Mouse (Mus musculus) E14TG2a.4 (cell line): ENCODE measurements at regions not wholly inside any gene's neighbourhood (a gene's known extent, or its start where the extent isn't known, plus 50 kb on each side); places are given as distances from the start of the nearest gene placed in this dataset.

Source experiments
- H3K27me3 ChIP-seq: 2 replicates; pipeline ENCODE4 v1.6.1; 2014; ENCODE audit warnings: low read length, control low read depth; ENCODE audit not compliant: insufficient read depth
- H3K36me3 ChIP-seq: 2 replicates; pipeline ENCODE4 v1.6.1; 2014; ENCODE audit warnings: low read length, control low read depth; ENCODE audit not compliant: insufficient read depth
- H3K4me1 ChIP-seq: replicated peaks from 2 replicates; pipeline ENCODE4 v1.6.1; 2014; ENCODE audit warnings: low read depth, low read length, control low read depth
- H3K4me3 ChIP-seq: replicated peaks from 2 replicates; pipeline ENCODE4 v1.5.1; 2014; ENCODE audit warnings: mild to moderate bottlenecking, low read length
- H3K9me3 ChIP-seq: 2 replicates; pipeline ENCODE4 v1.6.1; 2014; ENCODE audit warnings: low read length, control low read depth
- CTCF ChIP-seq: conservative IDR thresholded peaks from 2 replicates; pipeline ENCODE4 v1.5.1; 2014; ENCODE audit warnings: low read length
- NANOG ChIP-seq: IDR thresholded peaks from 2 replicates; pipeline ENCODE4 v1.6.1; 2014; ENCODE audit warnings: borderline replicate concordance, low read length, mixed read lengths
- POU5F1 ChIP-seq: IDR thresholded peaks from 2 replicates; pipeline ENCODE4 v1.6.1; 2014; ENCODE audit warnings: low read length, borderline replicate concordance

DNA sequence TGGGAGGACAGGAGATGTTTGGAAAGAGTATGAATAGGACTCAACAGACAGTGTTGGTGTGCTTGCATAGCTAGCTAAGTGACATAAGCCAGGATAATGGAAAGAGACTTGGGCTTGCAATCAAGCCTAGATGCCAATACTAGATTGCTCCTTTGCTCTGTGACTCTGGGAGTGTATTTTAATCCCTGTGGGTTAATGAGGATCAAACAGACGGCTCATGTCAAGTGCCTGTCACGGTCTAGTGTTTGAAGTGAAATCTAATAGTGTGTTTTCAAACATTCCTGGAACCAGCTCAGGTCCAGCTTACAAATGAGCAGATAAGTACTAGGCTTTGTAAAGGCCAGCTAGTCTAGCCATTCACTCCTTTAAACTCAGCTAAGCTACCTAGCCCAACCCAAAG, 64.1 kb upstream of the Ranbp3l start:
- no peak overlapping the region for H3K4me3 ChIP-seq
- no peaks in the 10 kb centered on the region for H3K9me3 ChIP-seq
- H3K27me3 ChIP-seq = no peaks in the 10 kb centered on the region
- H3K4me1 ChIP-seq = no peaks in the 10 kb centered on the region
- H3K36me3 ChIP-seq = no peaks in the 10 kb centered on the region
- TF ChIP-seq NANOG = no peak
- TF ChIP-seq CTCF = no peak
- TF ChIP-seq POU5F1 = no peak

- H3K27me3 ChIP-seq = no peaks in the 10 kb centered on the region
- H3K4me1 ChIP-seq = peaks cover 3% of the 10 kb centered on the region
- TF ChIP-seq CTCF = no peak
- no peak for TF ChIP-seq POU5F1
- no peak for TF ChIP-seq NANOG
Measured at GRCm38 (mm10) chr15:8897487-8898158, 70.1 kb upstream of the Ranbp3l start.

DNA sequence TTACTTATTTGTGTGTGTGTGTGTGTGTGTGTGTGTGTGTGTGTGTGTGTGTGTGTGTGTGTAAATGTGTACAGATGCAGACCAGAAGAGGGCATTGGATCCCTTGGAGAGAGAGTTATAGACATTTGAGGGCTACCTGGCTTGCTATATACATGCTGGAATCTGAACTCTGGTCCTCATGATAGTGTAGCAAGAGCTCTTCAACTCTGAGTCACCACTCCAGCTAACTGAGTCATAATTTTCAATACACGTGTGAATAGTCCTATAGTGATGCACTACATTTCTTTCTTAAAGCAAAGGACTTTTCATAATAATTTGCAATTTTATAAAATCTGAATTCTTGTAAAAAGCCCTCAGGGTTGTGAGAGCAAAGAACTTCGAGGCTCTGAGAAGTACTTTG, 70.9 kb upstream of the Ranbp3l start:
- peaks cover 3% of the 10 kb centered on the region for H3K4me1 ChIP-seq
- TF ChIP-seq POU5F1 (no peak), NANOG (no peak), CTCF (no peak)
- no peaks in the 10 kb centered on the region for H3K9me3 ChIP-seq
- H3K36me3 ChIP-seq = no peaks in the 10 kb centered on the region
- H3K4me3 ChIP-seq = no peak overlapping the region
- no peaks in the 10 kb centered on the region for H3K27me3 ChIP-seq

More at GRCm38 (mm10) chr15:8897487-8898158, 70.1 kb upstream of the Ranbp3l start:
- H3K9me3 ChIP-seq = no peaks in the 10 kb centered on the region
- H3K36me3 ChIP-seq = no peaks in the 10 kb centered on the region
- no peak overlapping the region for H3K4me3 ChIP-seq

- TF ChIP-seq NANOG (no peak), CTCF (no peak), POU5F1 (no peak)
- Histone ChIP-seq H3K9me3 (no peaks in the 10 kb centered on the region), H3K4me1 (peaks cover 3% of the 10 kb centered on the region), H3K36me3 (no peaks in the 10 kb centered on the region), H3K27me3 (no peaks in the 10 kb centered on the region), H3K4me3 (no peak overlapping the region)
Measured at GRCm38 (mm10) chr15:8896391-8896790, 71.4 kb upstream of the Ranbp3l start.

- TF ChIP-seq POU5F1 (no peak), NANOG (no peak), CTCF (no peak)
Measured at GRCm38 (mm10) chr15:8885585-8885984, 82.2 kb upstream of the Ranbp3l start.

GRCm38 (mm10) chr15:8884608-8885467, 82.9 kb upstream of the Ranbp3l start:
- TF ChIP-seq POU5F1 (no peak), CTCF (peak; percentile 17; the same call in 1 of the 2 replicates), NANOG (no peak)
- Histone ChIP-seq H3K27me3 (no peaks in the 10 kb centered on the region), H3K4me3 (no peak overlapping the region), H3K4me1 (no peaks in the 10 kb centered on the region), H3K9me3 (no peaks in the 10 kb centered on the region), H3K36me3 (no peaks in the 10 kb centered on the region)

More at GRCm38 (mm10) chr15:8885585-8885984, 82.2 kb upstream of the Ranbp3l start:
- Histone ChIP-seq H3K9me3 (no peaks in the 10 kb centered on the region), H3K27me3 (no peaks in the 10 kb centered on the region), H3K4me1 (no peaks in the 10 kb centered on the region), H3K36me3 (no peaks in the 10 kb centered on the region), H3K4me3 (no peak overlapping the region)

DNA sequence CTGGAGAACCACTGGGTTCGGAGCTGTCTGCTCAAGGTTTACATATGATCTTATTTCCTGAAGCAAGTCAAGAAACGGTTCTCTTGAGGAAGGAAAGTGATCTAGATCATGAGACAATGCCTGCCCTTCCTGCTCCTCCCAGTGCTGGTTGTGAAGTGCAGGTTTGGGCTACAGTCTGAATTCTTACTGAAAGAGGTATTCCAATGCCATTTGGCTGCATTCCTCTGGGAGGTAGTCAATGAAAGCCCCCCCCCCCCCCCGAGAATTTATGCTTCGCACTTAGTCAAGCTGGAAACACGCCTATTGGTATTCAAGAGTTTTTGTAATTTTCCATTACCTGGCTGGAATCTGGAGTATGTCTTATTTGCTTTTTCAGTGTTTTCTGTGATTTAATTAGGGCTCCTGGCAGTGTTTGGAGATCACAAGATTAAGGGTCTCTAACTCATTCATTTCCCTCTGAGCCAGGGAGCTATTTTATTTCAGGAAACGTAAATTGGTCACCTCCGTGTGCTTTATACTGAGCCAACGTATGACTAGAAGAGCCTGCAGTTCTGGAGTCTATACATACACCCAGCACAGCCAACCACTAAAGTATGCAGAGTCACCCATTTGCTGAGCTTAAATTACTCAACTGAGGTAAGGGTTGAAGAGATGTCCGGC, 84.7 kb upstream of the Ranbp3l start:
- H3K4me3 ChIP-seq = no peak overlapping the region
- H3K9me3 ChIP-seq = no peaks in the 10 kb centered on the region
- no peaks in the 10 kb centered on the region for H3K27me3 ChIP-seq
- H3K4me1 ChIP-seq = no peaks in the 10 kb centered on the region
- H3K36me3 ChIP-seq = no peaks in the 10 kb centered on the region
- TF ChIP-seq POU5F1 (no peak), NANOG (no peak), CTCF (no peak)

DNA sequence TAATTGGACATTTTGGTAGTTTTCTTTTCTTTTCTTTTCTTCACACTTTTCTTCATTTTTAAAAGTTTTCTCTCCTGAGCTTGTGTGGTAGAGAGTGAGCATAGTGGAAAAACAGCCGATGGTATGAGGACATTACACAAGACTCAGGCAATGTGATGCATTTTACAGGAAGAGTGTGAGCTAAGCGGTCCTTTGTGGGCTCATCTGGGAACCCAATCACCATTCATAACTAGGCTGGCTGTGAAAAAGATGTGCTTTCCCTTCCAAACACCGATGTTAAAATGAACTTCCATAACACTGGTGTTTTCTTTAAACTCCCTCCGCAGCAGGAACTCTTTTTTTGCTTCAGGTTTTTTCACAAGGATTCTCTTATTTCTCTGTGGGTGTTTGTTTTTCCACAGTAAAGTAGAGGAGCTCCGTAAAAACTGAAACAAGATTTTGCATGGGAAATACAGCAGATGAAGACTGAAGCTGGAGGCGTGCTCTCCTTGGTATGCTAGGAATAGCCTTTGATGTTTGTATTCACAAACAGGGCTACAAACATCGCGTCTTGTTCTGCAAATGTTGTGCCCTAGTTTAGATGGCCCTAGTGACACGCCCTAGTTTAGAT, 92.8 kb upstream of the Ranbp3l start:
- Histone ChIP-seq H3K4me3 (no peak overlapping the region), H3K9me3 (no peaks in the 10 kb centered on the region)
- no peak for TF ChIP-seq CTCF
- TF ChIP-seq NANOG = no peak
- TF ChIP-seq POU5F1 = no peak

More for the DNA sequence above, 92.8 kb upstream of the Ranbp3l start:
- H3K27me3 ChIP-seq = no peaks in the 10 kb centered on the region
- no peaks in the 10 kb centered on the region for H3K36me3 ChIP-seq
- H3K4me1 ChIP-seq = no peaks in the 10 kb centered on the region
